Mouse (Mus musculus): ENCODE results near the gene Intu. TPM values are rescaled to one million over a fixed set of nuclear protein-coding genes. Genes with fewer than 3 reads are reported as not detected.
A peak's percentile ranks its signal among the peaks of the same experiment; 100 is the strongest.

The Intu gene
- polyA plus RNA-seq, 1 experiment, result 2.7 TPM

DNA sequence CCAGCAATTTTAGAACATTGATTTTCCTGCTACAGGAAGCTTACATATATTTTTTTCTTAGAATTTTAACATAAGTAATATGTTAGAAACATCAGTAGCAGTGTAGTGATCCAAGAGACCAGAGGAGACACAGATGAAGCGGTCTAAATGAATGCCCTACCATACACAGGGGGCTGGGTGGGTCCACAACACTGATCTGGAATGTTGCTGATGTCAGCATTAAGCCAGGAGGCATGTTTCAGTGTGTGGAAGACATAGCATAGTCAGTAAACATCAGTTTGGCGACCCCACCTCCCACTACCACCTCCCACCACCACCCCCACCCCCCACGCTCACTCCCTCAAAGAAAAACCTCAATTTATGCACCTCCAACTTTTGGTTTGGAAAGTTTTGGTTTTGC, 11.5 kb upstream of the Intu start:
- no peaks in the 10 kb centered on the region for H3K27me3 ChIP-seq (ENCODE audit: control insufficient read depth, insufficient read depth, insufficient read length)
- no peaks in the 10 kb centered on the region for H3K79me2 ChIP-seq (ENCODE audit: control insufficient read depth, insufficient read depth)
- H3K4me2 ChIP-seq (ENCODE audit: low read depth), result no peak overlapping the region
- TF ChIP-seq REST (IDR thresholded peaks at IDR 0.05; ENCODE audit: insufficient read depth, insufficient read length) (no peak), POLR2A (IDR thresholded peaks at IDR 0.05; ENCODE audit: insufficient read length, low read depth) (no peak), MYOG (IDR thresholded peaks at IDR 0.05; ENCODE audit: control insufficient read depth in 1 of 3, insufficient read depth in 1 of 3, insufficient read length in 2 of 3, low read depth in 2 of 3) (no peak), MAX (IDR thresholded peaks at IDR 0.05; ENCODE audit: low read depth) (no peak), E2F4 (IDR thresholded peaks at IDR 0.05; ENCODE audit: insufficient read depth) (no peak), SRF (IDR thresholded peaks at IDR 0.05; ENCODE audit: control insufficient read depth, insufficient read length, low read depth) (no peak), MYOD1 (IDR thresholded peaks at IDR 0.05; ENCODE audit: control insufficient read depth in 1 of 3, insufficient read length in 2 of 3, low read depth in 2 of 3) (no peak)
- no peak overlapping the region for H3ac ChIP-seq (ENCODE audit: control insufficient read depth, insufficient read length)
- H3K4me3 ChIP-seq, result no peak overlapping the region
- H3K36me3 ChIP-seq (ENCODE audit: control insufficient read depth, insufficient read depth), result no peaks in the 10 kb centered on the region

DNA sequence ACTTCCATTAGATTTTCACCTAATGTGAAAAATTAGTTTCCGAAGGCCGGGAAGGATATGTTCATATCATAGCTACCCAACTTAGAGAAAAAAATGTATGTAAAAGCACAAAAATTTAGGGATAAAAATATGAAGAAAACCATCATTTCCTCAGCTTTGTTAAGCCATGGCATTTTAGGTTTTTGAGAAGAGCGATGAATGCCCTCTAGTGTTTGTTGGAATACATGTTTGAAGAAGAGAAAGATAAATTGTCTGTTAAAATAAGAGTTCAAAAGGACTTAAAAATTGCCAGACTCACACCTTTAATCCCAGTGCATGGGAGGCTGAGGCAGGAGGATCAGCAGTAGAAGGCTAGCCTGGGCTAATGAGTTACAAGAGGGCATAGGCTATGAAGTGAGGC, 10.5 kb upstream of the Intu start:
- Histone ChIP-seq H3K4me2 (ENCODE audit: low read depth) (no peak overlapping the region), H3K27me3 (ENCODE audit: control insufficient read depth, insufficient read depth, insufficient read length) (no peaks in the 10 kb centered on the region), H3K79me2 (ENCODE audit: control insufficient read depth, insufficient read depth) (no peaks in the 10 kb centered on the region), H3K4me3 (no peak overlapping the region), H3K36me3 (ENCODE audit: control insufficient read depth, insufficient read depth) (no peaks in the 10 kb centered on the region), H3ac (ENCODE audit: control insufficient read depth, insufficient read length) (no peak overlapping the region)
- no peak for TF ChIP-seq MYOD1 (IDR thresholded peaks at IDR 0.05; ENCODE audit: control insufficient read depth in 1 of 3, insufficient read length in 2 of 3, low read depth in 2 of 3)
- no peak for TF ChIP-seq USF1 (IDR thresholded peaks at IDR 0.05; ENCODE audit: low read depth)
- TF ChIP-seq MAX (IDR thresholded peaks at IDR 0.05; ENCODE audit: low read depth), result no peak
- no peak for TF ChIP-seq POLR2A (IDR thresholded peaks at IDR 0.05; ENCODE audit: insufficient read length, low read depth)
- no peak for TF ChIP-seq POLR2AphosphoS2 (IDR thresholded peaks at IDR 0.05; ENCODE audit: insufficient read length, low read depth)

DNA sequence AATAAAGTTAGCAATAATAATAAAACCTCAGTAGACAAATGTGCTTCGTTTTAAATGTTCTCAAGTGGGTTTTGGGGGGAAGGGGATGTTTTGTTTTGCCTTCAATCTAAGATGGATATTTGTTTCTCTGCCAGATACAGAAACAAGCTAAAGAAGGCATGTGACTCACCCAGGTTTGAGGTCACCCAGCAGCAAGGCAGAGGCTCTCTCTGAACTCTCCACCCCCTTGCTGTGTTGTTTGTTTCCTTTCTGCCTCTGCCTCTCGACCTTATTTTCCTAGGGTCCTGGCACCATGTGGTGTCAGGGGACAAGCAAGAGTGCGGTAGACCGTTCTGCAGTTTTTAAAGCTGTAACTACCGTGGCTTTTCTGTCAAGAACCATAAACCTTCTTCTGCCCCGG, 8.6 kb upstream of the Intu start:
- Histone ChIP-seq H3K79me2 (ENCODE audit: control insufficient read depth, insufficient read depth) (no peaks in the 10 kb centered on the region), H3K4me2 (ENCODE audit: low read depth) (peak overlapping the region; percentile 68), H3K4me3 (no peak overlapping the region), H3ac (ENCODE audit: control insufficient read depth, insufficient read length) (no peak overlapping the region), H3K36me3 (ENCODE audit: control insufficient read depth, insufficient read depth) (no peaks in the 10 kb centered on the region), H3K27me3 (ENCODE audit: control insufficient read depth, insufficient read depth, insufficient read length) (no peaks in the 10 kb centered on the region)
- peak; percentile 23 for TF ChIP-seq USF1 (IDR thresholded peaks at IDR 0.05; ENCODE audit: low read depth)
- no peak for TF ChIP-seq REST (IDR thresholded peaks at IDR 0.05; ENCODE audit: insufficient read depth, insufficient read length)

DNA sequence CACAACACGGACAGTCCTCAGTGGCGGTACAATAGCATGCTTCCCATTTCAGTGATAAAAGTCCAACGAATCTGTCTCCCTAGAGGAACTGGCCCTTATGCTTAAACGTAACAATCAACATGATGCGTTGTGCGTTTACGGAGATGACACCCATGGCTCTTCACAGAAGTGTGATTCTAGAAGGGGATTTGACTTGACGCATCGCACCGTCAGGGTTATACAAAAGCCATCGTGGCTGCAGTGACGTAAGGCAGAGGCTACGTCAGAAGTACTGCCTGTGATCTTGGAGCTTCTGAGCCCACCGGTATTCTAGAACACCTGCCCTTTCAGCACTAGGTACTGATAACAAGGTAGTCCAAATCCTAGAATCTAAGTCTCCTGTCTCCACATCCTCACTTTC, 8.2 kb upstream of the Intu start:
- H3K4me3 ChIP-seq, result no peak overlapping the region
- H3K36me3 ChIP-seq (ENCODE audit: control insufficient read depth, insufficient read depth), result no peaks in the 10 kb centered on the region
- no peaks in the 10 kb centered on the region for H3K79me2 ChIP-seq (ENCODE audit: control insufficient read depth, insufficient read depth)
- H3K27me3 ChIP-seq (ENCODE audit: control insufficient read depth, insufficient read depth, insufficient read length), result no peaks in the 10 kb centered on the region
- peak overlapping the region; percentile 68 for H3K4me2 ChIP-seq (ENCODE audit: low read depth)
- TF ChIP-seq CEBPB (IDR thresholded peaks at IDR 0.05; ENCODE audit: insufficient read depth, poor library complexity, severe bottlenecking), result no peak
- TF ChIP-seq REST (IDR thresholded peaks at IDR 0.05; ENCODE audit: insufficient read depth, insufficient read length), result no peak
- no peak for TF ChIP-seq TCF3 (IDR thresholded peaks at IDR 0.05; ENCODE audit: insufficient read length, low read depth)
- no peak for TF ChIP-seq E2F4 (IDR thresholded peaks at IDR 0.05; ENCODE audit: insufficient read depth)
- no peak for TF ChIP-seq MYOD1 (IDR thresholded peaks at IDR 0.05; ENCODE audit: control insufficient read depth in 1 of 3, insufficient read length in 2 of 3, low read depth in 2 of 3)
- no peak for TF ChIP-seq TCF12 (IDR thresholded peaks at IDR 0.05; ENCODE audit: insufficient read depth, poor library complexity, severe bottlenecking)
- no peak for TF ChIP-seq SRF (IDR thresholded peaks at IDR 0.05; ENCODE audit: control insufficient read depth, insufficient read length, low read depth)
- TF ChIP-seq MAX (IDR thresholded peaks at IDR 0.05; ENCODE audit: low read depth), result no peak
- no peak for TF ChIP-seq USF1 (IDR thresholded peaks at IDR 0.05; ENCODE audit: low read depth)
- no peak for TF ChIP-seq MYOG (IDR thresholded peaks at IDR 0.05; ENCODE audit: control insufficient read depth in 1 of 3, insufficient read depth in 1 of 3, insufficient read length in 2 of 3, low read depth in 2 of 3)
- no peak for TF ChIP-seq POLR2A (IDR thresholded peaks at IDR 0.05; ENCODE audit: insufficient read length, low read depth)
- TF ChIP-seq POLR2AphosphoS2 (IDR thresholded peaks at IDR 0.05; ENCODE audit: insufficient read length, low read depth), result no peak
- H3ac ChIP-seq (ENCODE audit: control insufficient read depth, insufficient read length), result no peak overlapping the region

DNA sequence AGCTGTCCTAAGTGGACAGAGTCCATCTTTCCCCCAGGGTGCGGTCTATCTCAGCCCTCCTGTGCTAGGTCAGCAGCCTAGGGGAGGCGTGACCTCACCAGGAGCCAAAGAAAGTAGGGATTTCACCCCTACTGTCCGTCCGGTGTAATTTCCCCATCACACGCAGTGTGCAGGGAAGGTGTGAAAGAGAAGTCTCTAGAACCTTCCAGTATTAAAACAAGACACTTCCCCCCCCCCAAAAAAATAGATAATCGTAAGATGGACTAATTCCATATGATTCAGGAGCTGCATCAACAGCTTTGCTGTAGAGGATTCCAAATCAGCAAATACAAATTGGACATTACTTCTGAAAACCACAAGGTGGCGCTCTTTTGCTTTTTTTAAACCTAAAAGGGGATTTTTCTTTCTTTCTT, 7.7 kb upstream of the Intu start:
- H3ac ChIP-seq (ENCODE audit: control insufficient read depth, insufficient read length), result no peak overlapping the region
- H3K27me3 ChIP-seq (ENCODE audit: control insufficient read depth, insufficient read depth, insufficient read length), result no peaks in the 10 kb centered on the region
- H3K79me2 ChIP-seq (ENCODE audit: control insufficient read depth, insufficient read depth), result no peaks in the 10 kb centered on the region
- H3K4me3 ChIP-seq, result no peak overlapping the region
- TF ChIP-seq REST (IDR thresholded peaks at IDR 0.05; ENCODE audit: insufficient read depth, insufficient read length) (no peak), TCF12 (IDR thresholded peaks at IDR 0.05; ENCODE audit: insufficient read depth, poor library complexity, severe bottlenecking) (no peak), MAX (IDR thresholded peaks at IDR 0.05; ENCODE audit: low read depth) (no peak), MYOG (IDR thresholded peaks at IDR 0.05; ENCODE audit: control insufficient read depth in 1 of 3, insufficient read depth in 1 of 3, insufficient read length in 2 of 3, low read depth in 2 of 3) (no peak), TCF3 (IDR thresholded peaks at IDR 0.05; ENCODE audit: insufficient read length, low read depth) (no peak), SRF (IDR thresholded peaks at IDR 0.05; ENCODE audit: control insufficient read depth, insufficient read length, low read depth) (no peak), POLR2AphosphoS2 (IDR thresholded peaks at IDR 0.05; ENCODE audit: insufficient read length, low read depth) (no peak), E2F4 (IDR thresholded peaks at IDR 0.05; ENCODE audit: insufficient read depth) (no peak), CEBPB (IDR thresholded peaks at IDR 0.05; ENCODE audit: insufficient read depth, poor library complexity, severe bottlenecking) (no peak), MYOD1 (IDR thresholded peaks at IDR 0.05; ENCODE audit: control insufficient read depth in 1 of 3, insufficient read length in 2 of 3, low read depth in 2 of 3) (no peak), POLR2A (IDR thresholded peaks at IDR 0.05; ENCODE audit: insufficient read length, low read depth) (no peak), USF1 (IDR thresholded peaks at IDR 0.05; ENCODE audit: low read depth) (no peak)
- H3K36me3 ChIP-seq (ENCODE audit: control insufficient read depth, insufficient read depth), result no peaks in the 10 kb centered on the region
- peak overlapping the region; percentile 68 for H3K4me2 ChIP-seq (ENCODE audit: low read depth)

All from myocyte (in vitro differentiated cells).